Mouse (Mus musculus): Measurements from ENCODE around the gene Cpne8. TPM values are rescaled to one million over a fixed set of nuclear protein-coding genes. Genes with fewer than 3 reads are reported as not detected.
"Not testable (repeated sequence)": the region's sequence is repeated elsewhere in the genome, so short reads cannot be mapped to it uniquely, and the experiment has no call there.

The Cpne8 gene
- total and polyA plus RNA-seq, 3 experiments: 6.3 to 9.3 (median 7.2) TPM

- no peak for DNase-seq
Observed at GRCm38 (mm10) chr15:90490186-90490585, 189.0 kb downstream of the Cpne8 start.

GRCm38 (mm10) chr15:90470561-90470960 is 208.7 kb downstream of the Cpne8 start:
- DNase-seq: not testable (repeated sequence)

- DNase-seq: no peak
Observed at GRCm38 (mm10) chr15:90463281-90463680, 216.0 kb downstream of the Cpne8 start.

- DNase-seq: no peak
Observed at GRCm38 (mm10) chr15:90446076-90446475, 233.2 kb downstream of the Cpne8 start.
